Comparison of ENCODE assay signal across 8 mouse cellular contexts in the genomic region with DNA sequence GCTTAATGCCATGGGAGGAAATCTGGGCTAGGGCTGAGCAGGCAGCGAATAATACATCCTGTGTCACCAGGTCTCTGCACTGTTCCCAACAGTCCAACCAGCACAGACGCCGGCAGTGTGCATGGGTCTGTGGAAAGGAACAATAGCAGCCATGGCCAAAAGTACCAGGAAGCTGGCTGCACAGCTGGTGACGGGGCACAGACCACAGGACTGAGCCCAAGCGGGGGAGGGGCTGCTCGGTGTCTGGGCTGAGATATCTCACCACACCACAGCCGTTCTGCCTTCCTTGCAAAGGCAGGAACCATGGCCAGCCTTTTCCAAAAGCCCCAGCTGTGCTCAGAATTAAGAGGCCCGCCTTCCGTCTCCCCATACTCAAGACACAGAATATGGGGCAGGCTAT.
DNase-seq lines count a peak whose midpoint lies in the region; ATAC-seq and TF ChIP-seq lines count a peak whose summit lies in the region.

No protein-coding gene starts in this region.

- H3K27ac ChIP-seq in gastrocnemius, adult 2 months: no peak overlapping the region
- H3K27ac ChIP-seq in forebrain, embryonic 13.5 days: no peak overlapping the region
- H3K27ac ChIP-seq in hindbrain, embryonic 14.5 days: no peak overlapping the region
- no peak overlapping the region for H3K27ac ChIP-seq in lung, postnatal 0 days (ENCODE audit: low read length)

- no peak overlapping the region for H3K4me2 ChIP-seq in forebrain, embryonic 13.5 days
- no peak overlapping the region for H3K4me2 ChIP-seq in hindbrain, embryonic 14.5 days (replicated peaks)
- H3K4me2 ChIP-seq in lung, postnatal 0 days (replicated peaks; ENCODE audit: low read depth, low read length): no peak overlapping the region

- intact Hi-C loops in gastrocnemius, adult 2 months (cut with DNase I): loop anchor here (5.0 kb wide), 1 partner anchor 110 kb away; no protein-coding TSS in a partner anchor
- intact Hi-C loops in gastrocnemius, postnatal 36 days (cut with DNase I): no loop called here

- peak; percentile 35 for DNase-seq in gastrocnemius, adult 2 months
- no peak for DNase-seq in gastrocnemius, postnatal 36 days
- DNase-seq in 416B (ENCODE audit: low read depth): peak; percentile 83
- no peak for DNase-seq in hindbrain, embryonic 14.5 days (ENCODE audit: low spot score)
- peak; percentile 26 for DNase-seq in lung, postnatal 0 days (ENCODE audit: low spot score)
- DNase-seq in right cerebral cortex, postnatal 4 days: peak; percentile 33
- no peak for DNase-seq in cerebellum, adult 8-10 months

- H3K27me3 ChIP-seq in forebrain, embryonic 13.5 days: no peaks in the 10 kb centered on the region
- H3K27me3 ChIP-seq in hindbrain, embryonic 14.5 days (ENCODE audit: control insufficient read depth, insufficient read depth, low read length): no peaks in the 10 kb centered on the region
- no peaks in the 10 kb centered on the region for H3K27me3 ChIP-seq in lung, postnatal 0 days (replicated peaks; ENCODE audit: insufficient read depth, low read length)

- TF ChIP-seq EP300 in lung, postnatal 0 days (IDR thresholded peaks at IDR 0.05): no peak

- H3K4me3 ChIP-seq in gastrocnemius, adult 2 months: no peak overlapping the region
- H3K4me3 ChIP-seq in forebrain, embryonic 13.5 days: no peak overlapping the region
- no peak overlapping the region for H3K4me3 ChIP-seq in hindbrain, embryonic 14.5 days (replicated peaks; ENCODE audit: low read length)
- no peak overlapping the region for H3K4me3 ChIP-seq in lung, postnatal 0 days (ENCODE audit: low read depth, low read length)

- peak; percentile 63 for ATAC-seq in forebrain, embryonic 13.5 days
- peak; percentile 54; the same call in 1 of the 2 replicates for ATAC-seq in hindbrain, embryonic 14.5 days (ENCODE audit: low FRiP score)
- ATAC-seq in lung, postnatal 0 days: peak; percentile 54; the same call in 1 of the 2 replicates

- no peak for TF ChIP-seq CTCF in gastrocnemius, adult 2 months (IDR thresholded peaks at IDR 0.05)
- no peak for TF ChIP-seq CTCF in lung, postnatal 0 days (IDR thresholded peaks at IDR 0.05)

- H3K9ac ChIP-seq in forebrain, embryonic 13.5 days: no peak overlapping the region
- no peak overlapping the region for H3K9ac ChIP-seq in hindbrain, embryonic 14.5 days
- H3K9ac ChIP-seq in lung, postnatal 0 days (replicated peaks; ENCODE audit: low read depth): no peak overlapping the region

- H3K9me3 ChIP-seq in forebrain, embryonic 13.5 days (replicated peaks): no peaks in the 10 kb centered on the region
- no peaks in the 10 kb centered on the region for H3K9me3 ChIP-seq in hindbrain, embryonic 14.5 days (ENCODE audit: control insufficient read depth, low read length)
- H3K9me3 ChIP-seq in lung, postnatal 0 days (ENCODE audit: low read length): no peaks in the 10 kb centered on the region

- 21% methylated on average over 9 of the region's 9 CpGs for WGBS in forebrain, embryonic 13.5 days
- WGBS in hindbrain, embryonic 14.5 days: 24% methylated on average over 9 of the region's 9 CpGs
- WGBS in lung, postnatal 0 days: 43% methylated on average over 9 of the region's 9 CpGs

- no peaks in the 10 kb centered on the region for H3K36me3 ChIP-seq in forebrain, embryonic 13.5 days (ENCODE audit: poor library complexity, severe bottlenecking)
- no peaks in the 10 kb centered on the region for H3K36me3 ChIP-seq in hindbrain, embryonic 14.5 days (replicated peaks; ENCODE audit: control insufficient read depth, insufficient read depth)
- H3K36me3 ChIP-seq in lung, postnatal 0 days (ENCODE audit: insufficient read depth, low read length): no peaks in the 10 kb centered on the region

- peaks cover 12% of the 10 kb centered on the region for H3K4me1 ChIP-seq in forebrain, embryonic 13.5 days
- H3K4me1 ChIP-seq in hindbrain, embryonic 14.5 days (replicated peaks; ENCODE audit: control insufficient read depth, insufficient read depth, low read length): 0 out of 2 replicates have a peak, but pooled peaks cover 3% of the 10 kb centered on the region
- no peaks in the 10 kb centered on the region for H3K4me1 ChIP-seq in lung, postnatal 0 days (ENCODE audit: insufficient read depth, low read depth, low read length)

Comparison
In these comparisons a context has a peak if more than half of its experiments do, and no peak if none do; other contexts are left out.
1. DNase-seq: peak in gastrocnemius, adult 2 months (single experiment), 416B (single experiment), lung, postnatal 0 days (single experiment) and right cerebral cortex, postnatal 4 days (single experiment); none in gastrocnemius, postnatal 36 days (0 of 2), hindbrain, embryonic 14.5 days (single experiment) and cerebellum, adult 8-10 months (single experiment).
2. Peak in every context shown above with its lines, with median percentiles within 50 percentile points of each other: ATAC-seq.